Mouse (Mus musculus) liver, embryonic 12.5 days (tissue): ENCODE measurements around the gene Gnptg. TPM values are rescaled to one million over a fixed set of nuclear protein-coding genes. Genes with fewer than 3 reads are reported as not detected.

Source experiments
- ATAC-seq: fragments of 200-750 bp; cut with Nextera tagmentation; 2 replicates; pipeline ENCODE4 v1.8.0; 2017; ENCODE audit warnings: moderate number of reproducible peaks, mild to moderate bottlenecking, moderate library complexity
- H3K27ac ChIP-seq: fragments of 300-500 bp; sonication (generic); 2 replicates; pipeline ENCODE4 v1.5.1; 2016; ENCODE audit warnings: mild to moderate bottlenecking
- H3K27me3 ChIP-seq: fragments of 300-500 bp; sonication (generic); replicated peaks from 2 replicates; pipeline ENCODE4 v1.6.1; 2016; ENCODE audit warnings: mild to moderate bottlenecking, moderate library complexity
- H3K36me3 ChIP-seq: fragments of 300-500 bp; sonication (generic); 2 replicates; pipeline ENCODE4 v1.6.1; 2016; ENCODE audit warnings: mild to moderate bottlenecking, moderate library complexity
- H3K4me1 ChIP-seq: fragments of 300-500 bp; sonication (generic); 2 replicates; pipeline ENCODE4 v1.6.1; 2016
- H3K4me2 ChIP-seq: fragments of 300-500 bp; sonication (generic); 2 replicates; pipeline ENCODE4 v1.6.1; 2016; ENCODE audit warnings: mild to moderate bottlenecking, moderate library complexity
- H3K4me3 ChIP-seq: fragments of 300-500 bp; sonication (generic); 2 replicates; pipeline ENCODE4 v1.5.1; 2016; ENCODE audit warnings: mild to moderate bottlenecking, moderate library complexity
- H3K9ac ChIP-seq: fragments of 300-500 bp; sonication (generic); 2 replicates; pipeline ENCODE4 v1.6.1; 2016; ENCODE audit warnings: mild to moderate bottlenecking, moderate library complexity
- H3K9me3 ChIP-seq: fragments of 300-500 bp; sonication (generic); replicated peaks from 2 replicates; pipeline ENCODE4 v1.6.1; 2016; ENCODE audit warnings: mild to moderate bottlenecking, moderate library complexity
- whole genome bisulfite sequencing: fragments of 180-500 bp; shearing (Covaris S2); methylation state at CpG from one replicate; pipeline ENCODE4 v1.1.7; 2016; ENCODE audit not compliant: insufficient replicate concordance; 5-methylcytosine and 5-hydroxymethylcytosine counted together
- polyA plus RNA-seq: library from polyadenylated mRNA; unstranded; fragments of >200 nt; fragmentation: Nextera tagmentation; extraction: Ambion mirVana; gene quantifications from 2 replicates; pipeline ENCODE4 v1.2.1, GENCODE M21; 2016

Gene Gnptg
- polyA plus RNA-seq, 1 experiment from 2014 or later, result 24.4 TPM

- ATAC-seq, result no peak
- H3K36me3 ChIP-seq, result peaks cover 51% of the 10 kb centered on the region
- no peak overlapping the region for H3K4me3 ChIP-seq
These were observed 21.0 kb downstream of the Gnptg start for GRCm38 (mm10) chr17:25218967-25219366.

GRCm38 (mm10) chr17:25215431-25215830, 24.5 kb downstream of the Gnptg start:
- WGBS, result 76% methylated on average over 3 of the region's 3 CpGs
- no peak overlapping the region for H3K9ac ChIP-seq
- H3K9me3 ChIP-seq, result no peaks in the 10 kb centered on the region
- H3K27ac ChIP-seq, result no peak overlapping the region
- H3K36me3 ChIP-seq, result peaks cover 82% of the 10 kb centered on the region
- no peak overlapping the region for H3K4me2 ChIP-seq
- no peaks in the 10 kb centered on the region for H3K27me3 ChIP-seq
- peaks cover 6% of the 10 kb centered on the region; the same call in 1 of the 2 replicates for H3K4me1 ChIP-seq
- H3K4me3 ChIP-seq, result no peak overlapping the region
- no peak for ATAC-seq

More at GRCm38 (mm10) chr17:25218967-25219366, 21.0 kb downstream of the Gnptg start:
- H3K27ac ChIP-seq, result no peak overlapping the region
- peaks cover 28% of the 10 kb centered on the region for H3K4me1 ChIP-seq
- H3K9me3 ChIP-seq, result no peaks in the 10 kb centered on the region
- H3K27me3 ChIP-seq, result no peaks in the 10 kb centered on the region
- H3K4me2 ChIP-seq, result no peak overlapping the region
- no peak overlapping the region for H3K9ac ChIP-seq
- WGBS, result 84% methylated on average over 9 of the region's 9 CpGs

GRCm38 (mm10) chr17:25211705-25212104, 28.2 kb downstream of the Gnptg start:
- Histone ChIP-seq H3K27me3 (no peaks in the 10 kb centered on the region), H3K9me3 (no peaks in the 10 kb centered on the region), H3K27ac (no peak overlapping the region), H3K4me3 (no peak overlapping the region), H3K36me3 (peaks cover 95% of the 10 kb centered on the region), H3K4me1 (no peaks in the 10 kb centered on the region), H3K9ac (no peak overlapping the region), H3K4me2 (no peak overlapping the region)
- 71% methylated on average over 4 of the region's 4 CpGs for WGBS
- no peak for ATAC-seq

- Histone ChIP-seq H3K9ac (no peak overlapping the region), H3K4me1 (no peaks in the 10 kb centered on the region), H3K9me3 (no peaks in the 10 kb centered on the region), H3K27me3 (no peaks in the 10 kb centered on the region), H3K4me3 (no peak overlapping the region), H3K36me3 (peaks cover 95% of the 10 kb centered on the region), H3K4me2 (no peak overlapping the region), H3K27ac (no peak overlapping the region)
- WGBS, result 80% methylated on average over 15 of the region's 15 CpGs
- ATAC-seq, result no peak
These were observed 29.1 kb downstream of the Gnptg start for GRCm38 (mm10) chr17:25210680-25211466.

- no peak overlapping the region for H3K4me3 ChIP-seq
- H3K36me3 ChIP-seq, result peaks cover 95% of the 10 kb centered on the region
- no peaks in the 10 kb centered on the region for H3K27me3 ChIP-seq
- H3K9me3 ChIP-seq, result no peaks in the 10 kb centered on the region
- H3K27ac ChIP-seq, result no peak overlapping the region
- no peak overlapping the region for H3K9ac ChIP-seq
- 86% methylated on average over 4 of the region's 4 CpGs for WGBS
- no peaks in the 10 kb centered on the region for H3K4me1 ChIP-seq
- no peak for ATAC-seq
- H3K4me2 ChIP-seq, result no peak overlapping the region
These were observed 29.9 kb downstream of the Gnptg start for GRCm38 (mm10) chr17:25210006-25210405.

GRCm38 (mm10) chr17:25202401-25202800, 37.5 kb downstream of the Gnptg start:
- H3K36me3 ChIP-seq, result peaks cover 85% of the 10 kb centered on the region
- WGBS, result 84% methylated on average over 4 of the region's 4 CpGs
- H3K27ac ChIP-seq, result no peak overlapping the region
- no peak overlapping the region for H3K9ac ChIP-seq
- no peak for ATAC-seq
- H3K9me3 ChIP-seq, result no peaks in the 10 kb centered on the region
- H3K27me3 ChIP-seq, result no peaks in the 10 kb centered on the region
- H3K4me1 ChIP-seq, result peaks cover 2% of the 10 kb centered on the region
- no peak overlapping the region for H3K4me3 ChIP-seq
- no peak overlapping the region for H3K4me2 ChIP-seq

- Histone ChIP-seq H3K9me3 (no peaks in the 10 kb centered on the region), H3K4me3 (peak overlapping the region; percentile 92), H3K36me3 (peaks cover 40% of the 10 kb centered on the region), H3K4me1 (peaks cover 53% of the 10 kb centered on the region), H3K9ac (peak overlapping the region; percentile 89), H3K27ac (0 out of 2 replicates have a peak overlapping the region, but pooled peaks have one; percentile 87), H3K4me2 (peak overlapping the region; percentile 97), H3K27me3 (no peaks in the 10 kb centered on the region)
- no peak for ATAC-seq
- 8% methylated on average over 16 of the region's 16 CpGs for WGBS
These were observed 50.8 kb downstream of the Gnptg start for GRCm38 (mm10) chr17:25189091-25189490.

GRCm38 (mm10) chr17:25188150-25189031, 51.5 kb downstream of the Gnptg start, which contains the start of gene Unkl:
Unkl (plus strand) TSS chr17:25188397.
- H3K9me3 ChIP-seq, result no peaks in the 10 kb centered on the region
- peak; percentile 30; the same call in 1 of the 2 replicates for ATAC-seq
- peak within 1 kb of the TSS; percentile 87 for H3K27ac ChIP-seq
- under 1% methylated on average over 103 of the region's 104 CpGs for WGBS
- H3K4me2 ChIP-seq, result peak within 1 kb of the TSS; percentile 97
- no peaks in the 10 kb centered on the region for H3K27me3 ChIP-seq
- H3K9ac ChIP-seq, result peak within 1 kb of the TSS; percentile 89
- H3K36me3 ChIP-seq, result peaks cover 33% of the 10 kb centered on the region
- peak within 1 kb of the TSS; percentile 92 for H3K4me3 ChIP-seq
- peaks cover 59% of the 10 kb centered on the region for H3K4me1 ChIP-seq

GRCm38 (mm10) chr17:25187784-25188149, 52.2 kb downstream of the Gnptg start:
- Histone ChIP-seq H3K27ac (peak overlapping the region; percentile 87), H3K4me2 (peak overlapping the region; percentile 97), H3K4me3 (peak overlapping the region; percentile 92), H3K36me3 (peaks cover 27% of the 10 kb centered on the region), H3K9ac (peak overlapping the region; percentile 89), H3K27me3 (no peaks in the 10 kb centered on the region), H3K9me3 (no peaks in the 10 kb centered on the region), H3K4me1 (peaks cover 64% of the 10 kb centered on the region)
- ATAC-seq, result no peak
- WGBS, result 5% methylated on average over 11 of the region's 11 CpGs

GRCm38 (mm10) chr17:25184961-25185360, 55.0 kb downstream of the Gnptg start:
- Histone ChIP-seq H3K27me3 (peaks cover 25% of the 10 kb centered on the region), H3K9ac (peak overlapping the region; percentile 86), H3K9me3 (no peaks in the 10 kb centered on the region), H3K27ac (peak overlapping the region; percentile 91), H3K4me2 (peak overlapping the region; percentile 92), H3K4me1 (peaks cover 58% of the 10 kb centered on the region), H3K36me3 (peaks cover 8% of the 10 kb centered on the region), H3K4me3 (peak overlapping the region; percentile 92)
- WGBS, result 5% methylated on average over 17 of the region's 17 CpGs
- ATAC-seq, result peak; percentile 27

- Histone ChIP-seq H3K4me1 (peaks cover 50% of the 10 kb centered on the region), H3K9me3 (no peaks in the 10 kb centered on the region), H3K4me2 (peak within 1 kb of the TSS; percentile 92), H3K9ac (peak within 1 kb of the TSS; percentile 86), H3K27me3 (peaks cover 28% of the 10 kb centered on the region), H3K4me3 (peak within 1 kb of the TSS; percentile 92), H3K36me3 (peaks cover 8% of the 10 kb centered on the region), H3K27ac (peak within 1 kb of the TSS; percentile 91)
- under 1% methylated on average over 50 of the region's 50 CpGs for WGBS
- peak; percentile 83 for ATAC-seq
These were observed 55.7 kb downstream of the Gnptg start, which contains the start of gene BC003965 for GRCm38 (mm10) chr17:25184129-25184691. BC003965 (plus strand) TSS chr17:25184554.
